Mouse (Mus musculus): Measurements from ENCODE around the gene S100a14. TPM values are rescaled to one million over a fixed set of nuclear protein-coding genes. Genes with fewer than 3 reads are reported as not detected.

The S100a14 gene
- under 1 TPM; 0.24 to 0.70 TPM for total RNA-seq (2021)
- long read RNA-seq, experiment 1 = 0 reads
- long read RNA-seq, experiment 2 = 0 reads

DNA sequence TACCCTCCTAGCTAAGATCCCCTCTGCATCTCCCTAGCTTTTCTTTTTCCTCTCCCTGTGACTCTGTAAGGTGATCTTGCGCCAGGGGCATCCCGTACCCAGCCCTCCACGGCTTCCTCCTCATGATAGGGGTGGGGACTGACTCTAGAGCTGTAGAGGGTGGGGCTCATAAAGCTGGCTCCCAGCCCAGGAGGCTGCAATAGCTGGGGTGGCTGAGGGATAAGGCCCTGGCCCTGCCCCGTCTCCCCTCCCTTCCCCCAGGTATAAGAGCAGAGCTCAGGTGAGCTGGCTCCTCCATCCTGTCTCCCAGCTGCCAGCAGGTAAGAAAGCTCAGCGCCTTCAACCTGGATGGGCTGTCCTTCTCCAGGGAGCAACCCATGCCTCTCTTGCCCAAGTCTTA lies at the start of gene S100a14:
Gene S100a14 (plus strand): TSS at position 277 of the 400 bp plus-strand sequence.
- DNase-seq = no peak

DNA sequence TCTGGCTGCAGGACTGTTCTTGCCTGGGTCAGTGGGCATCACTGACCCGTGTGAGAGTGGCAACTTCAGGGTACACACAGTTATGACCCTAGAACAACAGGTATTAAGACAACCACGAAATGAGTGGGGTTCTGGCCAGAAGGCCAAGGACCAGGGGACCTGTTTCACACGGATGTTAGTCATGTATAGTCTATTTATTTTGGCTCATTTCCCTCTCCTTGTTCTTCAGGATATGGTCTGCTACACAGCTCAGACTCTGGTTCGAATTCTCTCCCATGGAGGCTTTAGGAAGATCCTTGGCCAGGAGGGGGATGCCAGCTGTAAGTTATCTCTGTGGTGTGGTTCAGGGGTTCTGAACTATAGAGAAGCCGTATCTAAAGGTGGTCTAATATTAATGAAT lies 39.7 kb upstream of the S100a14 start:
- DNase-seq = no peak

DNA sequence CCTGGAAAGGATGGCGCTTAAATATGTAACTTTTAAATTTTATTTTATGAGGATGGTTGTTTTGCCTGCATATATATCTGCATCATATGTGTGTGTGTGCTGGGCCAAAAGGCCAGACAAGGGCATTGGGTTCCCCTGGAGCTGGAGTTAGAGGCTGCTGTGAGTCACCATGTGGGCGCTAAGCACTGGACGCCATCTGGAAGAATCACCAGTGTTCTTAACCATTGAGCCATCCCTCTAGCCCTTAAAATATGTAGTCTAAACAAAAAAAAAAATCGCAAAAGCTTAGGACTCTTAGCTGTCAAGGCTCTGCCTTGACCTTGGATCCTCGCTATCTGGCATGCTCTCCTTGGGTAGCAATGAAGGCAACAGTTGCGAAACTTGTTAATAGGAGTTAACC lies 38.1 kb upstream of the S100a14 start:
- DNase-seq = no peak

DNA sequence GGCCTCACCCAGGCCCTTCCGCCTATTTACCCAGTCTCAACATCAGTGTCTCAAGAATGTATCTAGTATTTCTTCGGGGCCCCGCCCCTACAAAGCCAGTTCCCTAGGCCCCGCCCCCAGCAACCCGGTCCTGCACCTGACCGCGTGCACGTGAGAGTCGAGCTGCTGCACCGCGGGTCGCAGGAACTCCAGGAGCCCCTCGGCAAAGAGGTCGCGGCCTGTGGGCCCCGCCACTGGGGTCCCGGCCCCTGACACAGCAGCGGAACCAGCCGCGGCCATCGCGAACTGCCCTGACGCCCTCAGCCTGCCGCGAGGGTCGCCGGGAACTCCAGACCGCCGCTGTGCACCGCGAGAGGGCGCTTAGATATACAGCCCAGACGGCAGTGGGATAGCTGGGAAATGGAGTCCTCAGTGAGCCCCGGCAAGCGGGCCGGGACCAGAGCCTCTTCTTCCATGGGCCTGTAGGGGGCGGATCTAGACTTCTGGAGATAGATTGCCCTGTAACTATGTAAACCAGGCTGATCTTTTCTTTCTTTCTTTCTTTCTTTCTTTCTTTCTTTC lies 35.9 kb upstream of the S100a14 start, which contains the start of gene Snapin:
Gene Snapin (minus strand): TSS at position 338 of the 561 bp plus-strand sequence.
- DNase-seq = peak; percentile 96

DNA sequence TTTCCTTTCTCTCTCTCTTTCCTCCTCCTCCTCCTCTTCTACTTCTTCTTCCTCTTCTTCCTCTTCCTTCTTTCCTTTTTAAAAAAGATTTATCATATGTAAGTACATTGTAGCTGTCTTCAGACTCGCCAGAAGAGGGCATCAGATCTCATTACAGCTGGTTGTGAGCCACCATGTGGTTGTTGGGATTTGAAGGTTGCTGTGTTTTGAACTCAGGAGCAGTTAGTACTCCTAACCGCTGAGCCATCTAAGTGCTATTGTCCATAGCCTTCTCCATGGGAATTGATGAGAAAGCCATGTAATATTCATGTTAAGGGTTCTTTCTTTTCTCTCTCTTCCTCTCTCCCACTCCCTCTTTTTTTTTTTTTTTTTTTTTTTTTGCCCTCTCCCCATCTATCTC lies 35.3 kb upstream of the S100a14 start:
- no peak for DNase-seq

DNA sequence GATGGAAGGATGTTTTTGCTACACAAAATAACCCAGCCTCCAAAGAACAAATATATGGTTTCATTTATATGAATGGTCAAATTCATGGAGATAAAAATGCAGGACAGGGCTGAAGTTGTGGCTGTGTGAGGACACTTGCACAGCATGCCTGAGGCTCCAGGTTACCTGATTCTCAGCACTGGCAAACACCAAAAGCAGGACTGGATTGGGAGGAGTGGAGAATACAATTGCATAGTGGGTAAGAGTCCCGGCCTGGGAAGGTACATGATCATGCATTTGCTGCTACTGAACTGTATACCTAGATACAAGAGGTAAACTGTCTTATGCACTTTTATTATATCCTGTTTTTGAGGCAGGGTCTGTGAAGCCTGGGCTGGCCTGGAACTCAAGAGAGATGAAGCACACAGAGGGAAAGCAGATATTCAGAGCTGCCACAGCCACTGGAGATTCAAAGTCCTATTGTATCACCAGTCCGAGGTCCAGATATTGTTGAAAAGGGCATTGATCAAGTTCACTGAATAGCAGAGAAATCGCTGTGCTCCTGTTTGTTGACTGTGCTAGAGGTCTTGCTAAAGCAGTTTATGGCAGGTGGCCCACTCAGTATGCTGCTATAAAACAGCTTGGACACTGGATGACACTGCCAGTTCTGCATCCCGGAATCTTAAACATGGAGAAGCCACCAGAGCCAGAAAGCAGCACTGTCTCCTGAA lies 32.7 kb upstream of the S100a14 start:
- DNase-seq = no peak

DNA sequence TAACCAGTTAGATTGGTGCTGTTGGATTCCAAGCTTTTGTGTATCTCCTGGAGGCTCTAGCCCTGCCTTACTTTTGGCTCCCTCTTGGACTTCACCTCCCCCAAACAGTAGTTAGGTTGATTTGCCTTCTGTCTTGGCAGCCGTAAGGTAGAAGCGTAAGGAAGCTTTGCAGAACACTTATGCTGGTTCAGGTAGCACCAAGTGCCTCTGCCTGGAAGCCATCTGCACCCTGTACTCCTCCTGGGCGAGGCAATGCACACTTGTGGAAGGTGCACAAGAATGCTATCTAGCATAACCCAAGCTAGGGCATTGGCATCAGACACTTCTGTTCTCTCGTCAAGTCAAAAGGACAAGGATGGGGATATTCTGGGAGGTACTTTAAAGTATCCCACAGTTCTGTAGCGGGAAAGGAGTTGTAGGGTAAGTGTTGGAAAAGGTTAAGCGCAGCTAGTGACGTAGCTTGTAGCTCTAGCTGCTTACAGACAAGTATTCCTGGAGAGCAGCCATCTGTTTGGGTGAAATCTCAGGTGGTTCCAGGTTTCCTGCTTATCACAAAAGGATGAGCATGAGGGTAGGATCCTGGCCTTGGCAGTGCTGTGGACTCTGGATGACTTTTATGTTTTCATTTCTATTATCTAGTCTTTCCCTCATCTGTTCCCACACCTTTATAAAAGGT lies 30.7 kb upstream of the S100a14 start:
- no peak for DNase-seq

DNA sequence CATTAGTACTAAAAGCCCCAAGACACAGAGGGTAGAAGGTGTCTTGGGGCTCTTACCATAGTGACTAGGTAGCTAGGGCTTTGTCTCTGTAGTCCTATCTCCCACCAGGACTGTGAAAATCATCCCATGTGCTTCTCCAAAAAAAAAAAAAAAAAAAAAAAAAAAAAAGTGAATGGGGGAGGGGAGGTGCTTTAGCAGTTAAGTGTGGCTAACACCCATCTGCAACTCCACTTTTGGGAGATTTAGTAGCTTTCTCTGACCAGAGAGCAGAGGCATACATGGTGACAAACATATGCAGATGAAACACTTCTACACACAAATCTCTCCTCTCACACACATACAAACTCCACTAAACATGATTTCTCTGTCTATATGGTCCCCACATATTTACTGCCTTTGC lies 29.1 kb upstream of the S100a14 start:
- DNase-seq = no peak

DNA sequence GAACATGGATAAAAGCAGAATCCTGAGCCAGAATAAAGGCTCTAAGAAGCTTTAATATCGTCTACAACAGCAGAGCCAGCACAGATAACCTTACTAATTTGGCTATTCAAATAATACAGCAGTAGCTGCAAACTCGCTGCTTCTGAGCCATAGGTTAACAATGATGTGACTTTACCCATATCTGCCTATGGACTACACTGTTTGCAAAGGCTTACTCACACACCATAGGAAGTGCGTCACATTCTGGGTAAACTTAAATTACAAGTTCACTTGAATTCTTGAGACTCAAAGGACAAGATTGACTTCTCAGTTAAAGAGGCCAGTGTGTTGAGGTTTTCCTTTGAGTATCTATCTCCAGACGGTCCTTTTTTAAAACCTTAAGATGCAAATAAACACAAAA lies 23.2 kb upstream of the S100a14 start:
- DNase-seq = no peak

DNA sequence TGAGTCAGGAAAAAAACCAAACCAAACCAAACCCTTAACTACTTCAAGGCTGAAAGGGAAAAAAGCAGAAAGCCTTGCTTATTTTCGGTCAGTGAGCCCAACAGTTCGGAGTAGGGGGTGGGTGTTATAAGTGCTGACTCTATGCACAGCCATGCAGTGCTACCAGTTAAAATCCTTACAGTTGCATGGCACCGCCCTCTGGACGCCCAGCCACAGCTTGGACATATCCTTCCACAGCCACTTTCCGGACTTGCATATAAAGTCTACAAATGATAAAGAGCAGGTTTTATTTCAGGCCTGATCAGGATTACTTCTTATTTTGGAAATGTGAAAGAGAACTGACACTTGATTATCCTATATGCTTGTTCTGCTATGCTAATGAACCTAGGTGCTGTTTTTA lies 21.4 kb upstream of the S100a14 start:
- DNase-seq = no peak

DNA sequence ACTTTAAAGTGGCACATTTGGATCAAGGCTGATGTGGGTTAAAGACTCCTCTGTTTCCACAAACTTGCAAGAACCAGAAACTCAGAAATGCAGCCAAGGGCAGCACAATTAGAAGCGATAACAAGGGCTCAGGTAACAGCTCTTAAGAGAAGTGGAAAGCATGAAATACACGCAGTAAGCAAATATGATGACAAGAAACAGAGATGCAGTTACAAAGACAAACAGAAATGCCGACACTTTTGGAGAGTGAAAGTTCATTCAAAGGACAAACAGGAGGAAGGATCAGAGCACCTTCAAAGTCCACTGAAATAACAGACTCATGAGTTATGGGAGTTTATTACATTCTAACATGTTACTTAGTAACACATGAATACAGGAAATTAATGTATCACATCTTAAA lies 20.3 kb upstream of the S100a14 start:
- DNase-seq = no peak

DNA sequence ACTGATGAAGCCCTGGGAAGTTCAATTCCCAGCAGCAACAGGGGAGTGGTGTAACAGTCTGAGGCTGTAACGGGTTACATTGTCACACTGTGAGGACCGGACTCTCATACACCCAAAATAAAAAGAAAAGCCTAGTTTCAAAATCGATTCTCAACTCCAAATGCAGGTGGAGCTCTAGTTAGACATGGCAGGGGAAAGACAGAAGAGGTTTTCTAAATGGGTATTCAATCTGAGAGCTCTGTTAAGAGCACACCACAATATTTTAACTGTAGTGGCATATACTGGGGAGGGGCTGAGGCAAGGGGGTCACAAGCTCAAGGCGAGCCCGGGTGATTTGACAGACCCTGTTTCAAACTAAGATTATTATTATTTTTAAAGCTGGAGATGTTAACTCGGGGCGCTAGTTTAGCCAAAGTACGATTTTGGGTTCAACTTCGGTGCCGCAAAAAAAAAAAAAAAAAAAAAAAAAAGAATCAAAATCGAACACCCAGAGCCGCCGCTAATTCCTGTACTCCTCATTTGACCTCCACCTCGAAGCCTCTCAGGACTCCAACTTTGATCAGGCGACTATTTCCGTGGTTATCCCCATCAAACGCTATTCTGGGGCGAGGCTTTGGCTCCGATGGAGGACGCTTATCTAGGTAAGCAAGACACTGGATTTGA lies 18.2 kb upstream of the S100a14 start:
- no peak for DNase-seq

DNA sequence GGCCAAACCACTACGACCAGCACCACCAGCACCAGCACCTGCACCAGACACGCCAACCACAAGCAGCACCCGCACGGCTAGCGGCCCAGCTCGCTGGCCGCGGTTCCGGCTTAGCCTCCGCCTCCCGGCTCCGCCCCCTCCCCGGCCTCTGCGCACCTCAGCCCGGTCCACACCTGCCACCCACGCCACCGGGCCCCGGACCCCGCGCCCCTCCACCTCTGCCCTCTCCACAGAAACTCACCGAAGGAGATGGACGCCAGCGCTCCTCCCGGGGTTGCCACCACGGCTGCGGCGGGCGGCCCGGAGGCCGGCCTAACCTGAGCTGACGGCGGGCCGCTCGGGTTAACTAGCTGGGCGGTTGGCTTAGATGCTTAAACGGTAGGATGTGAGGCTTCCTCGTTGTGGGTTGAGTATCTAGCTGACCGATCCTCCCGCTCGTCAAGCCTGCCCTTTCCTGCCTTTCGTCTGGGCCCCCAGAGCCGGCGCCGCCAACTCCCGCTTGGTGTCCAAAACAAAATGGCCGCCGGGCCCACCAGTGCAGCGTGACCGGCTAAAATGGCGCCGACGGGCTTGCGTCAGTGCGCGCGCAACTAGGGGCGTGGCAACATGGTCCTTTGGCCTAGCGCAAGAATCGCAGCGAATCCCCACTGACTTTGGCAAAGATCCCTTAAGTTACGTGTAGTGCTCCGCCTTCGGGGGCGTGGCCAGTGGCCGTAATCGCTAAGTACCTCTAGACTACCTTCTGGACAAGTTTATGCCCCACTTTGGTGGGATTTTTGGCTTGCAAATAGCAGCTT lies 17.5 kb upstream of the S100a14 start, which contains the start of gene Chtop:
Gene Chtop (minus strand): TSS at position 549 of the 797 bp plus-strand sequence.
- DNase-seq = peak; percentile 100

DNA sequence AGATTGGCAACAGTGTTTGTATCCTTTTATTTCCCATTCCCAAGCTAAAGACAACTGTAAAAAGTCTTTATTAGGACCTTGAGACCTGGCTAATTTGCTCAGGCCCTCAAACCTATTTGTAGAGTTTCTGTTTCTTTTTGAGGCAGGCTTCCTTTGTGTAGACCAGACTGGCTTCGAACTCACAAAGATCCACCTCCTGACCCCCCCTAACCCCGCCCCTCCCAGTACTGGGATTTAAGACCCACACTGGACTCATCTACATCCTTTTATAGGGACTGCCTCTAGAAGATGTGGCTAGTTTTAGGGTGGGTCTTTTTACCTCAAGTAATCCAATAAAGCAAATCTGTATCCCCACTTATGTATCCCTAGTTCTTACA lies 16.9 kb upstream of the S100a14 start:
- no peak for DNase-seq

DNA sequence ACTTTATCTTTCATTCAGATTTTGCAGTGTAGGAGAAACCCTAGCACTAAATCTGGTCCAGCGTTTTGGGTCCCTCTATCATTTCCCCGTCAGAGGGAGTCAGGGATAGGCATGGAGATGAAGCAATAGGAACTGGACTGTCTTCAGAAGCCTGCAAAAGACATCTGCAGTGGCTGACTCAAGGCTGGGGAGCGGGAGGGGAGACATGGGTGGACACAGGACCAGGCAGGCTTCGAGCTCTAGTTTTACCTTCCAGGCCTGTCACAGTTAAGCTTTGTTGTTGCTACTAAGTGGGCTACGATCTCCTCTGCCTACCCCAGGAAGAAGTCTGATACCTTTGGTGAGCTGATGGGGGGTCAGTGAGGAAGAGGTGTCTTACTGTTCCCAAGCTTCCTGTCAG lies 14.4 kb upstream of the S100a14 start:
- DNase-seq = no peak

DNA sequence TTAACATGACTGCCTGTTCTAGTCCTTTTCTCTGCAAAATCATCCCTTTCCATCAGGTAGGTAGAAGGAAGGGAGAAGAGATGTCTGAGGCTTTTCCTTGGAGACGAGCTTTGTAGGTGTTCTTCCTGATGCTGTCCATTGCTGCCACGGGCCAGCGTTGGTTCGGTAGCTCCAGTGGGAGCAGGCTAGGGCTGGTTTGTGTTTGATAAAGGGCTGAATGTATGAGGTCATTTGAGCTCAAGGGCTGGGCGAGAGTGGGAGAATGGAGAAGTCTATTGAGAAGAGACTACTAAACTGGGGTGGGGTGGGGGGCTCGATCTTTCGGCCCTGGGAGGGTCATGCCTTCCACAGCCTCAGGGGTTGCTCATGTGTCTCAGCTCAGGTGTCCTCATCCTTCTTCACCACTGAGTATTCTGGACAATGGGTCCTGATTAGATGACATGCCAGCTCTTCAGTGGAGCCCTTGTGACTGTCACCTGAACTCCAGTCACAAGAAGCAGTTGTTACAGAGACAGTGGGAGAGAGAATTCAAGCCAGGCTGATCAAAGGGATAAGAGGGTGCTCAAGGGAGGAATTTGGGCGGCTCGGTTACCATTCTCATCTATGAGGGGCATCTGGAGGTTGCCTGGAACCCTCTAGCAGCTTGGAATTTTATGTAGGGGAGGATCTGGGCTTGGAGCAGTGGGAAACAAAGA lies 13.6 kb upstream of the S100a14 start:
- DNase-seq = no peak

DNA sequence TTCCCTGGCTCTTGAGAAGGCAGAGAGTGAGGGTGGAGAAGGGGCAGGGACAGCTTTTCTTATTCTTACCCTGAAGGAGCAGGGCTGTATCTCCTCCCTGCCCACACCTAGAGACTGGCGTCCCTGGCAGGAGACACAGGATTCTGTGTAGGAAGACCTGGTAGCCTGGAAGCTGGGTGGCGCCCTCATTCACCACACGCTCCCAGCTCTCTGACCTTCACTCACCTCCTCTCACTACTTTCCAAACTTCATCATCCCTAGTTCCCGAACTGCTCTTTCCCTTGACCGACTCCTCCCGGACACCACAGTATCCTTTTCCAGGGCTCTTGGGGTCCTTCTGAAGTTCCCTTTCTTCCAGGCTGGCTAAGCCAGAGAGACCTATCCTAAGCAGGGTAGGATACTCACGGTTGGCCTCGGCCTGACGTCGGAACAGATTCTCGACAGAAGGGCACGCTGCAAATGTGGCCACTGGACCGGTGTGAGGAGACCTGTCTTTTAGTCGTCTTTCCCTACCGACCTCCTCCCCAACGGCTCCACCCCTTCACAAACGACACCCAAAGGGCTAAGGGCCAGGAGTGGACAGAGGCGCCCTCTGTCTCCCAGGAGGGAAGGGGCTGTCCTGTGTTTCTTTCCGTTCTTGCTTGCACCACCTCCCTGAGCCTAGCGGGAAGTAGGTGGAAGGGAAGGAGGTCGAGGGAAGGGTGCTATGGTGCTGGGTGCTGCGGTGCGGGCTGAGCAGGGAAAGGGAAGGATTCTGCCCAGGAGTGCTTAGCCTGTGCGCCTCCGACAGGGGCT lies 12.7 kb upstream of the S100a14 start, which contains the start of the genes S100a1 and S100a13:
Gene S100a1 (minus strand): TSS at position 597 of the 795 bp plus-strand sequence.
Gene S100a13 (plus strand): TSS at position 640 of the 795 bp plus-strand sequence.
- peak; percentile 87 for DNase-seq

DNA sequence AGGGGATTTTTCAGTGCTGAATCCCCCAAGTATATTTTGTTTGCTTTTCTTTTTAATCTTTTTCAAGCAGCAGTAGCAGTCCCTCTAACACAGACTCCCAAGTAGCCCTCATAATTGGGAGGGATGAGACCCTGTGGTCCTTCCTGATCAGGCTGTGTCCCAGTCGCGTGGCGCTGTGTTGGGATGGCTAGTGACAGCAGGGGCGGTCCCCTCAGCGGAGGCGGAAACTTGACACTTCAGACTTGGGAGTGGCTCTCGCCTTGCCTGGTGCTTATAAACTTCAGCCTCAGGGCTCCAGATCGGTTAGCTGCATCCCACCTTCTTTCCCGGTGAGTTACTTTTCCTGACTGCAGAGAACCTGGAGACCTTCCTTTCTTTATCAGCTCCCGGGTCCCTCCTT lies 12.0 kb upstream of the S100a14 start:
- DNase-seq = peak; percentile 85

DNA sequence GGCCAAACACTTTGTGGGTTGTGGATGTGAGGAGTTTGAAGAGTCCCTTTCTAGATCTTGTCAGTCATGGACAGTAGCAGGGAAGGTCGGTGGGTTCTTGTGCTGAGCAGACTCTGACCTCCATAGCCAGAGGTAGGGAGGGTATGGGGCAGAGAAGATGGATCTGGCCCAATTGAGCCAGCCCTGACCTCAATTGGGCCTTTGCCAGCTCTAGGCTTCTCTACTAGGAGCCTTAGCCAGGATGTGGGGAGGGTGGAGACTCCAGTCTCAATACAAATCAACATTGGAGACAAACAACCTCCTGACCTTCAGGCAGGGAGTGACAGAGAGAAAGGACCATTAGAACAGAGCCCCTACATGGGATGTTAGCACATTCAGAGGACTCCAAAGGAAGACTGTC lies 11.4 kb upstream of the S100a14 start:
- DNase-seq = peak; percentile 63

DNA sequence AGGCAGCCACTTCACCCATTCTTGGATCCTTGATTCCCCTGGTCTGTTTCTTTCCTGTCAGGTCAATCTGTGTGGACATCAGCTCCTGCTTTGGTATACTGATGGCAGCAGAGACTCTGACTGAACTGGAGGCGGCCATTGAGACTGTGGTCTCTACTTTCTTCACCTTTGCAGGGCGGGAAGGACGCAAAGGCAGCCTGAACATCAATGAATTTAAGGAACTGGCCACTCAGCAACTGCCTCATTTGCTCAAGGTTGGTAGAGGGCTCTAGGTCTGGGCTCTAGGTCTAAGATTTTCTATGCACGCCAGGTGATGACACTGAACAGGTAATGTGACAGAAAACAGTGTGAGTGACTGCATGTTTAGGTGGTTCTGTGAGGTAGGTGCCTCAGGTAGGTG lies 10.9 kb upstream of the S100a14 start:
- no peak for DNase-seq
